Mouse (Mus musculus) neural tube, embryonic 14.5 days (tissue): Measurements from ENCODE around the gene Lhpp. TPM values are rescaled to one million over a fixed set of nuclear protein-coding genes. Genes with fewer than 3 reads are reported as not detected.

ENCODE experiments used
- ATAC-seq: fragments of 200-750 bp; cut with Nextera tagmentation; 2 replicates; pipeline ENCODE4 v1.8.0; 2017; ENCODE audit warnings: low read depth, mild to moderate bottlenecking, moderate TSS enrichment, moderate library complexity
- H3K27ac ChIP-seq: fragments of 300-500 bp; sonication (generic); 2 replicates; pipeline ENCODE4 v1.5.1; 2014; ENCODE audit warnings: low read depth, mild to moderate bottlenecking, control low read depth, low read length, moderate library complexity, mixed read lengths
- H3K27me3 ChIP-seq: fragments of 300-500 bp; sonication (generic); 2 replicates; pipeline ENCODE4 v1.6.1; 2014; ENCODE audit warnings: low read length; ENCODE audit not compliant: control insufficient read depth, insufficient read depth
- H3K36me3 ChIP-seq: fragments of 300-500 bp; sonication (generic); 2 replicates; pipeline ENCODE4 v1.6.1; 2014; ENCODE audit warnings: low read length, mixed read lengths; ENCODE audit not compliant: control insufficient read depth, insufficient read depth
- H3K4me1 ChIP-seq: fragments of 300-500 bp; sonication (generic); 2 replicates; pipeline ENCODE4 v1.6.1; 2014; ENCODE audit warnings: low read length; ENCODE audit not compliant: control insufficient read depth, insufficient read depth
- H3K4me2 ChIP-seq: fragments of 300-500 bp; sonication (generic); 2 replicates; pipeline ENCODE4 v1.6.1; 2014; ENCODE audit warnings: mild to moderate bottlenecking, low read depth, low read length, control low read depth
- H3K4me3 ChIP-seq: fragments of 300-500 bp; sonication (generic); 2 replicates; pipeline ENCODE4 v1.5.1; 2014; ENCODE audit warnings: low read depth, low read length, control low read depth, mixed read lengths
- H3K9ac ChIP-seq: fragments of 300-500 bp; sonication (generic); replicated peaks from 2 replicates; pipeline ENCODE4 v1.6.1; 2014; ENCODE audit warnings: low read depth, mild to moderate bottlenecking, control low read depth, low read length, mixed read lengths
- H3K9me3 ChIP-seq: fragments of 300-500 bp; sonication (generic); 2 replicates; pipeline ENCODE4 v1.6.1; 2016; ENCODE audit warnings: low read length; ENCODE audit not compliant: control insufficient read depth
- WGBS: fragments of 180-500 bp; shearing (Covaris S2); extraction: QIAGEN DNeasy Blood & Tissue Kit; methylation state at CpG from one replicate; pipeline ENCODE4 v1.1.7; 2014; 5-methylcytosine and 5-hydroxymethylcytosine counted together
- polyA plus RNA-seq: library from polyadenylated mRNA; unstranded; fragments of >200 nt; fragmentation: Nextera tagmentation; extraction: Ambion mirVana; gene quantifications from 2 replicates; pipeline ENCODE4 v1.2.1, GENCODE M21; 2014

The Lhpp gene
- polyA plus RNA-seq, result 43.4 and 55.0 TPM in 2 replicates

GRCm38 (mm10) chr7:132610468-132611318 lies at the start of gene Lhpp:
TSS of gene Lhpp (plus strand) at chr7:132610638.
- 8% methylated on average over 44 of the region's 44 CpGs for WGBS
- peak within 1 kb of the TSS; percentile 71 for H3K4me2 ChIP-seq
- peak within 1 kb of the TSS; percentile 52 for H3K4me3 ChIP-seq
- H3K36me3 ChIP-seq, result no peaks in the 10 kb centered on the region
- H3K27ac ChIP-seq, result 0 out of 2 replicates have a peak within 1 kb of the TSS, but pooled peaks have one; percentile 60
- no peaks in the 10 kb centered on the region for H3K27me3 ChIP-seq
- H3K9ac ChIP-seq, result peak within 1 kb of the TSS; percentile 52
- H3K9me3 ChIP-seq, result no peaks in the 10 kb centered on the region
- ATAC-seq, result peak; percentile 90
- no peaks in the 10 kb centered on the region; the same call in 1 of the 2 replicates for H3K4me1 ChIP-seq

DNA sequence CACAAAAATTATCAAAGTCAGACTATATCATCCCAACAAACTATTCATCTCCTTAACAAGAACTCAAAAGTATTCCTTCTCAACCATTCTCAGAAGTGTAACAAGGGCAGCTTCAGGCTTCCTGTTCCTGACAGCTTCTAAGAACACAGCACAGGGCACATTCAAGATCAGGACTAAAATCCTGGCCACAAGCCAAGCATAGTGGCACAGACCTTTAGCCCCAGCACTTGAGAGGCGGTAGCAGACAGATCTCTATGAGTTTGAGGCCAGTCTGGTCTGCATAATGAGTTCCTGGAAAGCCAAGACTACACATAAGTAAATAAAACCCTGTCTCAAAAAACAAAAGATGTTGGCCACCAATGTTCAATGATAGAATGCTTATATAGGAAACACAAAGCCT lies 44.6 kb upstream of the Lhpp start:
- Histone ChIP-seq H3K4me3 (no peak overlapping the region), H3K4me1 (no peaks in the 10 kb centered on the region), H3K36me3 (peaks cover 24% of the 10 kb centered on the region), H3K27me3 (no peaks in the 10 kb centered on the region), H3K27ac (no peak overlapping the region), H3K9ac (no peak overlapping the region), H3K9me3 (no peaks in the 10 kb centered on the region), H3K4me2 (no peak overlapping the region)
- 67% methylated on average over 1 of the region's 1 CpGs for WGBS
- ATAC-seq, result no peak

GRCm38 (mm10) chr7:132568817-132569216 lies 41.6 kb upstream of the Lhpp start:
- Histone ChIP-seq H3K4me2 (no peak overlapping the region), H3K36me3 (0 out of 2 replicates have a peak, but pooled peaks cover 4% of the 10 kb centered on the region), H3K27ac (no peak overlapping the region), H3K27me3 (no peaks in the 10 kb centered on the region), H3K4me3 (no peak overlapping the region), H3K9ac (no peak overlapping the region), H3K4me1 (no peaks in the 10 kb centered on the region), H3K9me3 (no peaks in the 10 kb centered on the region)
- ATAC-seq, result no peak
- 82% methylated on average over 6 of the region's 6 CpGs for WGBS

DNA sequence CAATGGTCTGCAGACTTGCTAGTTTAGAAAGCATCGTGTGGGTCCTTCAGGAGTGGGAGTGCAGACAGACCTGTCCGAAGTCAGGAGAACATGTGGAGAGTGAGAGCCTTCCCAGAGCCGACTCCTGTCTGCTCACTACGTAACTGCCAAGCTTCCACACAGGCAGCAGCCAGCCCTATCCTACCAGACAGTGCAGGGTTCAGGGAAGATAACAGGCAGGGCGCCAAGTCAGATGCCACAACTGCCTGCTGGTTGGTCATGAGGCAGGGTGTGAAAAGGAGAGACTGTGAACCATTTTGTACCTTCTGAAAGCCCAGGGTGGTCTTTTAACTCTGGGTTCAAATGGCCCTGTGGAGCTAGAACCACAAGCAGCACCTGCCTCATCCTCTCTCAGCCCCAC lies 40.4 kb upstream of the Lhpp start:
- no peak overlapping the region for H3K9ac ChIP-seq
- H3K27ac ChIP-seq, result no peak overlapping the region
- no peaks in the 10 kb centered on the region for H3K36me3 ChIP-seq
- H3K4me1 ChIP-seq, result no peaks in the 10 kb centered on the region
- no peak overlapping the region for H3K4me3 ChIP-seq
- H3K4me2 ChIP-seq, result no peak overlapping the region
- 84% methylated on average over 5 of the region's 5 CpGs for WGBS
- H3K9me3 ChIP-seq, result no peaks in the 10 kb centered on the region
- no peaks in the 10 kb centered on the region for H3K27me3 ChIP-seq
- no peak for ATAC-seq

DNA sequence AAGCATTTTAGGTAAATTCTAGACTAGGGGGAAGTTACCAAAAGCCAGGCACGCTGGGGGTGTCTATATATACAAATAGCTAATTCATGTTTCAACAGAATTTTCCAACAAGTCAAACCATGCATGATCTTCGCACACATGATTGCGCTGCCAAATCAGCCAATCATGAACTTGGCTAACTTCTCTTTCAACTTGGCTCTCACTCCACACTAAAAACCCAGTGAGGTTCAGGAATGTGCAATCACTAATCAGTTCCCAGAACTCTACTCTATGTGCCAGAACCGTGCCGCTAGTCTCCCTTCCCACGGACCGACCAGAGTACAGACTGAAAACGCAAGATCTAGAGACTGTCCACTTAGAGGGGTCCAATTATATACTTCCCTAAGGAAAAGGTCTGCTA lies 39.0 kb upstream of the Lhpp start:
- WGBS, result 84% methylated on average over 8 of the region's 8 CpGs
- Histone ChIP-seq H3K27me3 (no peaks in the 10 kb centered on the region), H3K4me1 (no peaks in the 10 kb centered on the region), H3K9ac (no peak overlapping the region), H3K4me3 (no peak overlapping the region), H3K36me3 (no peaks in the 10 kb centered on the region), H3K4me2 (no peak overlapping the region), H3K27ac (no peak overlapping the region), H3K9me3 (no peaks in the 10 kb centered on the region)
- ATAC-seq, result no peak

DNA sequence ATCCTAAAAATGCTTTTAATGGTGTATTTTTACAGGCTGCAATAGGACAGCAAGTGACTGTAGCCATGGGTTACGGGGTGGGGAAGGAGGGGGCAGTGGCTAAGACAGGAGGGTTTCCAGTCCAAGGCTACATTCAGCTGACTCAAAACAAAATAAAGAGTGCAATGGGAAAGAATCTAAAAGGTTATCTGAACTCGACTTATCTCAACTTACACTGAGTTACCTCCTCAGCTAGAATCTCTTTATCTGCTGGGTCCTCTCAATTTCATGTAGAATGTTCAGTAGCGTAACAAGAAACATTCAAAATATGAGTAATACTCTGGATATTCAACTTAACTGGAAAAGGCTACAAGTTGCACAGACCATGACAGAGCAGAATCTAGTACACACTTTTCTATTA lies 37.7 kb upstream of the Lhpp start:
- no peak for ATAC-seq
- Histone ChIP-seq H3K27me3 (no peaks in the 10 kb centered on the region), H3K36me3 (no peaks in the 10 kb centered on the region), H3K9ac (no peak overlapping the region), H3K4me2 (no peak overlapping the region), H3K9me3 (no peaks in the 10 kb centered on the region), H3K4me1 (no peaks in the 10 kb centered on the region), H3K4me3 (no peak overlapping the region), H3K27ac (no peak overlapping the region; the same call in 1 of the 2 replicates)
- WGBS, result 81% methylated on average over 3 of the region's 3 CpGs

GRCm38 (mm10) chr7:132573205-132573604 lies 37.2 kb upstream of the Lhpp start:
- no peak overlapping the region; the same call in 1 of the 2 replicates for H3K27ac ChIP-seq
- no peak for ATAC-seq
- no peak overlapping the region for H3K4me2 ChIP-seq
- no peak overlapping the region for H3K4me3 ChIP-seq
- no peaks in the 10 kb centered on the region for H3K27me3 ChIP-seq
- H3K9ac ChIP-seq, result no peak overlapping the region
- no peaks in the 10 kb centered on the region for H3K9me3 ChIP-seq
- H3K36me3 ChIP-seq, result no peaks in the 10 kb centered on the region
- no peaks in the 10 kb centered on the region for H3K4me1 ChIP-seq
- WGBS, result 41% methylated on average over 6 of the region's 6 CpGs

DNA sequence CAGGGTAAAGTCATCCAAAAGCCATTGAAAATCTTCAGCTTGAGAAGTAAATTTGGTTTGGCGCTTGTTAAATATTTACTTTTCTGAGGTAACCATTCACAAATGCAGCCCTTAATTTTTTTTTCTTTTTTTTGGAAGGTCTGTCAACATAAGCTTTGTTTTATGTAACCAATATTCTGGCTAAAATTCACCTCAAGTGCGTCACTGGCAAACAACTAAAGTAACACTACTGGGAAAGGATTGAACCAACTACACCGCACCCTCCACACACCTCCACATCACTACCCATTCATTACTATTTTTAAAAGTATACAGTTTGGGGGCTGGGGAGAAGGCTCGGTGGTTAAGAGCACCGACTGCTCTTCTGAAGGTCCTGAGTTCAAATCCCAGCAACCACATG lies 35.8 kb upstream of the Lhpp start:
- Histone ChIP-seq H3K36me3 (no peaks in the 10 kb centered on the region), H3K4me3 (no peak overlapping the region), H3K4me2 (no peak overlapping the region), H3K9ac (no peak overlapping the region), H3K4me1 (no peaks in the 10 kb centered on the region), H3K27ac (no peak overlapping the region), H3K27me3 (no peaks in the 10 kb centered on the region), H3K9me3 (no peaks in the 10 kb centered on the region)
- 91% methylated on average over 5 of the region's 5 CpGs for WGBS
- no peak for ATAC-seq

DNA sequence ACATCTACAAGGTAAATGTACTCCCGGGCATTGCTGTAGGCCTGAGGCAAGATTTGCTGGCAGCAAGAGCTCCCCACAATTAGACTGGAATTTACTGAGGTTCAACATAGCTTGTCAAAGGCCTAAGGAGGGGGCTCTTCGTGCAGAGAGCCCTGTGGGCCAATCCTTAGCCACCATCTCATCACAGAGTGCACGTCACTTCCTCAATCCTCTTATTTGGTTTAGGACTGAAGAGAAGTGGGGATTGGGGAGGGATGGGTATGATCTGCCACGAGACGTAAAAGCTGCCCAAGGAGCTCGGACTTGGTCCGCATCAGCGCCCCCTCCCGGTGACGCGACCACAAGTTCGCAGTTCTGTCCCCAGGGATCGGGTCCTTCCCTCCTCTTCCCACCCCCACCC lies 34.8 kb upstream of the Lhpp start:
- under 1% methylated on average over 9 of the region's 13 CpGs for WGBS
- Histone ChIP-seq H3K9me3 (no peaks in the 10 kb centered on the region), H3K4me3 (peak overlapping the region; percentile 56), H3K4me2 (peak overlapping the region; percentile 72), H3K9ac (peak overlapping the region; percentile 65), H3K27ac (peak overlapping the region; percentile 86), H3K36me3 (no peaks in the 10 kb centered on the region), H3K4me1 (no peaks in the 10 kb centered on the region), H3K27me3 (no peaks in the 10 kb centered on the region)
- peak; percentile 93 for ATAC-seq
